Comparison of ENCODE assay signal across 12 mouse cellular contexts in genomic region chr7:145112887-145113531, GRCm38 (mm10).
DNase-seq lines count a peak whose midpoint lies in the region; ATAC-seq and TF ChIP-seq lines count a peak whose summit lies in the region.
"Had no signal": no experiment of that assay in that cellular context is flagged by ENCODE, and none has a peak within 500 bp of the region (broad histone marks: within the 10 kb centered on the region; RNA-seq: fewer than 3 reads in every experiment).

No protein-coding gene starts in this region.

- ATAC-seq in stomach, embryonic 16.5 days (ENCODE audit: insufficient read depth, low FRiP score): no peak
- ATAC-seq in stomach, postnatal 0 days (ENCODE audit: low FRiP score, low TSS enrichment): no peak
- ATAC-seq in intestine, embryonic 16.5 days: no peak
- ATAC-seq: forebrain, embryonic 14.5 days had no signal

- H3K27me3 ChIP-seq in kidney, adult 2 months (replicated peaks; ENCODE audit: control insufficient read depth, insufficient read depth, low read length): no peaks in the 10 kb centered on the region
- H3K27me3 ChIP-seq in stomach, embryonic 16.5 days (ENCODE audit: control insufficient read depth, insufficient read depth, low read length): no peaks in the 10 kb centered on the region
- no peaks in the 10 kb centered on the region for H3K27me3 ChIP-seq in stomach, postnatal 0 days (ENCODE audit: control insufficient read depth, insufficient read depth, low read length)
- no peaks in the 10 kb centered on the region for H3K27me3 ChIP-seq in intestine, embryonic 16.5 days (replicated peaks; ENCODE audit: control insufficient read depth, insufficient read depth, low read length)

- no peak for TF ChIP-seq POLR2A in kidney, adult 2 months (IDR thresholded peaks at IDR 0.05; ENCODE audit: low read depth, low read length)

- peak overlapping the region; percentile 39 for H3K27ac ChIP-seq in kidney, adult 2 months (ENCODE audit: insufficient read depth, low read depth, low read length)
- H3K27ac ChIP-seq in stomach, embryonic 16.5 days (ENCODE audit: low read length): peak overlapping the region; percentile 93
- H3K27ac ChIP-seq in stomach, postnatal 0 days (replicated peaks): no peak overlapping the region; the same call in 1 of the 2 replicates
- peak overlapping the region; percentile 93 for H3K27ac ChIP-seq in intestine, embryonic 16.5 days (ENCODE audit: low read length)

- no peaks in the 10 kb centered on the region for H3K36me3 ChIP-seq in kidney, adult 2 months (ENCODE audit: control insufficient read depth, insufficient read depth, low read length)
- no peaks in the 10 kb centered on the region for H3K36me3 ChIP-seq in stomach, embryonic 16.5 days (ENCODE audit: control insufficient read depth, insufficient read depth, low read length)
- H3K36me3 ChIP-seq in stomach, postnatal 0 days (ENCODE audit: control insufficient read depth, insufficient read depth, low read length): no peaks in the 10 kb centered on the region
- H3K36me3 ChIP-seq in intestine, embryonic 16.5 days (ENCODE audit: control insufficient read depth, insufficient read depth, low read length): no peaks in the 10 kb centered on the region

- no peak overlapping the region for H3K9ac ChIP-seq in stomach, embryonic 16.5 days (ENCODE audit: low read length)
- H3K9ac ChIP-seq in stomach, postnatal 0 days (ENCODE audit: low read length): no peak overlapping the region; the same call in 1 of the 2 replicates
- no peak overlapping the region for H3K9ac ChIP-seq in intestine, embryonic 16.5 days (ENCODE audit: low read depth, low read length)

- H3K4me2 ChIP-seq in stomach, embryonic 16.5 days (ENCODE audit: low read depth, low read length): no peak overlapping the region
- no peak overlapping the region for H3K4me2 ChIP-seq in stomach, postnatal 0 days (replicated peaks; ENCODE audit: low read depth)
- H3K4me2 ChIP-seq in intestine, embryonic 16.5 days (ENCODE audit: low read depth, low read length): no peak overlapping the region

- DNase-seq in kidney, adult 2 months: no peak
- no peak for DNase-seq in kidney, postnatal 36 days
- DNase-seq in stomach, postnatal 0 days (ENCODE audit: low spot score): no peak
- DNase-seq in adrenal gland, postnatal 25 days: no peak
- no peak for DNase-seq in yolk sac, embryonic 10.5 days (ENCODE audit: low spot score)
- DNase-seq: cerebellum, adult 8-10 months; gastrocnemius, postnatal 36 days; layer of hippocampus, adult 9-11 months; right cerebral cortex, postnatal 25 days had no signal

- WGBS in kidney, adult 2 months: 82% methylated on average over 7 of the region's 7 CpGs
- WGBS in stomach, embryonic 16.5 days: 79% methylated on average over 7 of the region's 7 CpGs
- WGBS in stomach, postnatal 0 days: 86% methylated on average over 7 of the region's 7 CpGs
- WGBS in intestine, embryonic 16.5 days: 80% methylated on average over 7 of the region's 7 CpGs

- no peak overlapping the region for H3K4me3 ChIP-seq in kidney, adult 2 months (ENCODE audit: insufficient read depth, low read depth, low read length)
- no peak overlapping the region for H3K4me3 ChIP-seq in stomach, embryonic 16.5 days (replicated peaks; ENCODE audit: low read length)
- H3K4me3 ChIP-seq in stomach, postnatal 0 days (ENCODE audit: low read depth, low read length): no peak overlapping the region
- no peak overlapping the region for H3K4me3 ChIP-seq in intestine, embryonic 16.5 days (ENCODE audit: low read length)

- H3K4me1 ChIP-seq in kidney, adult 2 months (ENCODE audit: control insufficient read depth, insufficient read depth, low read length): no peaks in the 10 kb centered on the region
- H3K4me1 ChIP-seq in stomach, embryonic 16.5 days (ENCODE audit: control insufficient read depth, insufficient read depth, low read length): peaks cover 13% of the 10 kb centered on the region
- H3K4me1 ChIP-seq in stomach, postnatal 0 days (replicated peaks; ENCODE audit: control insufficient read depth, insufficient read depth): peaks cover 4% of the 10 kb centered on the region; the same call in 1 of the 2 replicates
- H3K4me1 ChIP-seq in intestine, embryonic 16.5 days (ENCODE audit: control insufficient read depth, insufficient read depth, low read length): peaks cover 26% of the 10 kb centered on the region

- TF ChIP-seq EP300 in stomach, postnatal 0 days (optimal IDR thresholded peaks at IDR 0.05): no peak

- no peak for TF ChIP-seq CTCF in kidney, adult 2 months (conservative IDR thresholded peaks at IDR 0.05; ENCODE audit: insufficient read depth, insufficient read length, low read depth, low read length)
- no peak for TF ChIP-seq CTCF in stomach, postnatal 0 days (IDR thresholded peaks at IDR 0.05; ENCODE audit: low read depth)

- H3K9me3 ChIP-seq in stomach, embryonic 16.5 days (replicated peaks; ENCODE audit: control insufficient read depth, low read length): no peaks in the 10 kb centered on the region
- H3K9me3 ChIP-seq in stomach, postnatal 0 days (ENCODE audit: control insufficient read depth, low read length): no peaks in the 10 kb centered on the region
- H3K9me3 ChIP-seq in intestine, embryonic 16.5 days (ENCODE audit: control insufficient read depth, low read length): no peaks in the 10 kb centered on the region
